Mouse (Mus musculus): ENCODE data around the gene Olfr697.
"Not testable (repeated sequence)": the region's sequence is repeated elsewhere in the genome, so short reads cannot be mapped to it uniquely, and the experiment has no call there.

DNA sequence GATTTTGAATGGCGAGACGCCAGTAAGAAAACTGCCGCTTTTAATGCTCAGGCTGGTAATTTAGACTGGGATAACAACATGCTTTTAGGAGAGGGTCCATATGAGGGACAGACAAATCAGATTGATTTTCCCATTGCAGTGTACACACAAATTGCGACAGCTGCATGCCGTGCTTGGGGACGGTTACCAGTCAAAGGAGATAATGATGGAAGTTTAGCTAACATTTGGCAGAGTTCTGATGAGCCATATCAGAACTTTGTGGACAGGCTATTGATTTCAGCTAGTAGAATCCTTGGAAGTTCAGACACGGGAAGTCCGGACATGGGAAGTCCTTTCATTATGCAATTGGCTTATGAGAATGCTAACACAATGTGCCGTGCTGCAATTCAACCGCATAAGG lies 34.5 kb downstream of the Olfr697 start:
- not testable (repeated sequence) for TF ChIP-seq CTCF, EP300 (IDR thresholded peaks at IDR 0.05; ENCODE audit: low read depth)
